Mouse (Mus musculus) layer of hippocampus, postnatal 36 days (tissue): Measurements from ENCODE around the gene Vstm2b. TPM values are rescaled to one million over a fixed set of nuclear protein-coding genes. Genes with fewer than 3 reads are reported as not detected.

Experiments used
- total RNA-seq, 2 experiments: library from RNA; stranded (reverse); gene quantifications; 2 replicates each; pipeline ENCODE4 v1.2.3; 2021

The Vstm2b gene
- total RNA-seq, 2 experiments from 2014 or later = 65.4 to 74.6 TPM

Other genes starting within 250 kb of the Vstm2b start
- gene 4930433I11Rik, start 89.2 kb downstream of the Vstm2b start, total RNA-seq = not detected
- gene Gm4884, start 134.4 kb downstream of the Vstm2b start, total RNA-seq = not detected